Mouse (Mus musculus) C2C12 (cell line): Measurements from ENCODE around the gene Far2. TPM values are rescaled to one million over a fixed set of nuclear protein-coding genes. Genes with fewer than 3 reads are reported as not detected.

Experiments
- H3K27me3 ChIP-seq: one replicate; pipeline ENCODE4 v1.6.1; 2011; ENCODE audit not compliant: control insufficient read depth, insufficient read depth, insufficient read length
- H3K36me3 ChIP-seq: one replicate; pipeline ENCODE4 v1.6.1; 2011; ENCODE audit not compliant: control insufficient read depth, insufficient read depth
- H3K4me3 ChIP-seq: one replicate; pipeline ENCODE4 v1.5.1; 2011; ENCODE audit warnings: mild to moderate bottlenecking, control low read depth; ENCODE audit not compliant: poor library complexity, insufficient read depth, severe bottlenecking
- H3K79me2 ChIP-seq: one replicate; pipeline ENCODE4 v1.6.1; 2011; ENCODE audit not compliant: control insufficient read depth, insufficient read depth
- H3K79me3 ChIP-seq: one replicate; pipeline ENCODE4 v1.6.1; 2011; ENCODE audit warnings: low read depth, control low read depth
- H3ac ChIP-seq: one replicate; pipeline ENCODE3; 2011; ENCODE audit warnings: low read depth; ENCODE audit not compliant: control insufficient read depth, insufficient read length
- CEBPB ChIP-seq: IDR thresholded peaks from one replicate; pipeline ENCODE4 v1.6.1; 2011; ENCODE audit warnings: low read depth, mild to moderate bottlenecking, control low read depth, moderate library complexity
- CTCF ChIP-seq: IDR thresholded peaks from one replicate; pipeline ENCODE4 v1.5.1; 2011; ENCODE audit not compliant: control insufficient read depth, insufficient read depth, insufficient read length
- FOSL1 ChIP-seq: IDR thresholded peaks from one replicate; pipeline ENCODE4 v1.8.0; 2011; ENCODE audit warnings: mild to moderate bottlenecking, low read length; ENCODE audit not compliant: poor library complexity, insufficient read depth, severe bottlenecking
- MAX ChIP-seq: IDR thresholded peaks from one replicate; pipeline ENCODE4 v1.6.1; 2011; ENCODE audit warnings: mild to moderate bottlenecking, control low read depth
- MYOD1 ChIP-seq: IDR thresholded peaks from one replicate; pipeline ENCODE4 v1.6.1; 2011; ENCODE audit warnings: low read depth; ENCODE audit not compliant: control insufficient read depth, insufficient read length
- MYOG ChIP-seq: IDR thresholded peaks from one replicate; pipeline ENCODE4 v1.6.1; 2011; ENCODE audit not compliant: control insufficient read depth, insufficient read length; ENCODE audit errors: extremely low read depth
- USF1 ChIP-seq: IDR thresholded peaks from one replicate; pipeline ENCODE4 v1.6.1; 2011; ENCODE audit warnings: low read depth, mild to moderate bottlenecking, control low read depth, moderate library complexity
- polyA plus RNA-seq: library from polyadenylated mRNA; unstranded; fragments of >200 nt; fragmentation: generic; extraction: Trizol; gene quantifications from one replicate; pipeline ENCODE4 v1.2.1, GENCODE M21; 2012; ENCODE audit warnings: missing spikeins

The Far2 gene
- polyA plus RNA-seq, 1 experiment: 0.11 TPM

- Histone ChIP-seq H3K27me3 (peaks cover 4% of the 10 kb centered on the region), H3K4me3 (no peak overlapping the region), H3K36me3 (no peaks in the 10 kb centered on the region), H3ac (no peak overlapping the region), H3K79me2 (no peaks in the 10 kb centered on the region), H3K79me3 (no peaks in the 10 kb centered on the region)
- no peak for TF ChIP-seq USF1
- TF ChIP-seq MAX: no peak
- TF ChIP-seq MYOG: no peak
- TF ChIP-seq FOSL1: no peak
- no peak for TF ChIP-seq CTCF
- no peak for TF ChIP-seq CEBPB
- no peak for TF ChIP-seq MYOD1
These were observed 16.1 kb downstream of the Far2 start for GRCm38 (mm10) chr6:148063131-148063530.

GRCm38 (mm10) chr6:148066267-148066666 lies 19.2 kb downstream of the Far2 start:
- TF ChIP-seq CEBPB (no peak), CTCF (no peak), MYOD1 (no peak), MYOG (no peak), USF1 (no peak), MAX (no peak), FOSL1 (no peak)
- Histone ChIP-seq H3ac (no peak overlapping the region), H3K79me2 (no peaks in the 10 kb centered on the region), H3K79me3 (no peaks in the 10 kb centered on the region), H3K36me3 (no peaks in the 10 kb centered on the region), H3K27me3 (peaks cover 4% of the 10 kb centered on the region), H3K4me3 (no peak overlapping the region)

GRCm38 (mm10) chr6:148068786-148069185 lies 21.7 kb downstream of the Far2 start:
- H3K4me3 ChIP-seq: no peak overlapping the region
- TF ChIP-seq MYOD1: no peak
- TF ChIP-seq MYOG: no peak
- TF ChIP-seq FOSL1: no peak
- TF ChIP-seq CEBPB: no peak
- no peak for TF ChIP-seq USF1
- no peak for TF ChIP-seq MAX
- no peak for TF ChIP-seq CTCF
- H3ac ChIP-seq: no peak overlapping the region
- H3K36me3 ChIP-seq: no peaks in the 10 kb centered on the region
- peaks cover 4% of the 10 kb centered on the region for H3K27me3 ChIP-seq
- H3K79me3 ChIP-seq: no peaks in the 10 kb centered on the region
- H3K79me2 ChIP-seq: no peaks in the 10 kb centered on the region

- no peak overlapping the region for H3ac ChIP-seq
- no peak overlapping the region for H3K4me3 ChIP-seq
- H3K79me3 ChIP-seq: no peaks in the 10 kb centered on the region
- H3K36me3 ChIP-seq: no peaks in the 10 kb centered on the region
- no peaks in the 10 kb centered on the region for H3K27me3 ChIP-seq
- H3K79me2 ChIP-seq: no peaks in the 10 kb centered on the region
- TF ChIP-seq USF1: no peak
These were observed 26.5 kb downstream of the Far2 start for GRCm38 (mm10) chr6:148073599-148073998.

- no peak overlapping the region for H3K4me3 ChIP-seq
- no peaks in the 10 kb centered on the region for H3K79me3 ChIP-seq
- TF ChIP-seq MYOD1 (no peak), FOSL1 (no peak), MYOG (no peak), CEBPB (no peak), USF1 (no peak), CTCF (no peak), MAX (no peak)
- H3K27me3 ChIP-seq: no peaks in the 10 kb centered on the region
- no peaks in the 10 kb centered on the region for H3K79me2 ChIP-seq
- H3K36me3 ChIP-seq: no peaks in the 10 kb centered on the region
- H3ac ChIP-seq: no peak overlapping the region
These were observed 27.3 kb downstream of the Far2 start for GRCm38 (mm10) chr6:148074211-148074864.

- Histone ChIP-seq H3K4me3 (no peak overlapping the region), H3K79me3 (no peaks in the 10 kb centered on the region), H3ac (no peak overlapping the region), H3K79me2 (no peaks in the 10 kb centered on the region), H3K36me3 (no peaks in the 10 kb centered on the region), H3K27me3 (peaks cover 2% of the 10 kb centered on the region)
- TF ChIP-seq CEBPB (no peak), MYOG (no peak), MAX (no peak), CTCF (no peak), FOSL1 (no peak), USF1 (no peak), MYOD1 (no peak)
These were observed 36.8 kb downstream of the Far2 start for GRCm38 (mm10) chr6:148083864-148084263.
